Mouse (Mus musculus) adrenal gland, adult 2 months (tissue): Measurements from ENCODE around the gene Spryd4. TPM values are rescaled to one million over a fixed set of nuclear protein-coding genes. Genes with fewer than 3 reads are reported as not detected.
"Not testable (repeated sequence)": the region's sequence is repeated elsewhere in the genome, so short reads cannot be mapped to it uniquely, and the experiment has no call there.

Source experiments
- DNase-seq: peaks from one replicate; pipeline ENCODE4 v3.0.0; 2021
- polyA plus RNA-seq: library from polyadenylated mRNA; depleted of rRNA; stranded (reverse); fragments of >200 nt; gene quantifications from 2 replicates; pipeline ENCODE4 v1.2.3, GENCODE M21; 2012
- total RNA-seq, 2 experiments: library from RNA; stranded (reverse); gene quantifications; 2 replicates each; pipeline ENCODE4 v1.2.3; 2021

The Spryd4 gene
- total and polyA plus RNA-seq, 3 experiments = 7.4 to 17.0 (median 14.3) TPM

DNA sequence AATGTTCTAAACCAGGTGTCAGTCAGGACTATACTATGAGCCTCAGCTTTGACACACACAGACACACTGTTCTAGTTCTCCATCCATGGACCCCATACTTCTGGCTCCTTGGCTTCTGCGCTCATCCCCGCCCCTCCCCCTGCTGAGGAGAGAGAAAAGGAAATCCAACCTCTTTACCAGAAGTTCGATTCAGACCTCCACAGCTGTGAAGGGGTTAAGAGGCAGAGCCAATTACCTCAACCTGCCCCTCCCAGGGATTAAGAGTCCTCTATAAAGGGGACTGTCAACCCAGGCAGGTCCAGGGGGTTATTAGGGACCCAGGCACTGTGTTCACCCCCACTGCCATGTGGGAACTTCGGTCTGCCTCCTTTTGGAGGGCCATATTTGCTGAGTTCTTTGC is 13.9 kb upstream of the Spryd4 start, which contains the start of gene Mip:
TSS of gene Mip (plus strand) at position 301 of the 400 bp plus-strand sequence.
- no peak for DNase-seq

DNA sequence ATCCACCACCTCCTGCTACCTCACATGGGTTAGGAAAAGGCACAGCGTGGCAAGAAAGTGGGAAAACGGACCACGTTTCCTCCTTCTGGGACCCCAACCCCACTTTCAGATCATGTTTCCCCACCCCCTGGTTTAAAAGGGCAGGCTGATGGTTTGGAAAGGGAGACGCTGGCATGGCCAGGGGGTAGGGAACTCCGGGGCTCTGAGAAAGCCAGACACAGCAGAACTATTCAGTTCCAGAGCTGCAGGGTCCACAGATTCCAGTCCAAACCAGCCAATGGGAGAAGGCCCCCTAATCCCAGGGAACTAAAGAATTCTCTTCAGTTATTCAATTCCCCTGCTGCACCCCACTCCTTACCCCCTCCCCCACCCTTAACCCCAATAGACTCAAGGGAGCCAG is 13.5 kb upstream of the Spryd4 start:
- DNase-seq = no peak

DNA sequence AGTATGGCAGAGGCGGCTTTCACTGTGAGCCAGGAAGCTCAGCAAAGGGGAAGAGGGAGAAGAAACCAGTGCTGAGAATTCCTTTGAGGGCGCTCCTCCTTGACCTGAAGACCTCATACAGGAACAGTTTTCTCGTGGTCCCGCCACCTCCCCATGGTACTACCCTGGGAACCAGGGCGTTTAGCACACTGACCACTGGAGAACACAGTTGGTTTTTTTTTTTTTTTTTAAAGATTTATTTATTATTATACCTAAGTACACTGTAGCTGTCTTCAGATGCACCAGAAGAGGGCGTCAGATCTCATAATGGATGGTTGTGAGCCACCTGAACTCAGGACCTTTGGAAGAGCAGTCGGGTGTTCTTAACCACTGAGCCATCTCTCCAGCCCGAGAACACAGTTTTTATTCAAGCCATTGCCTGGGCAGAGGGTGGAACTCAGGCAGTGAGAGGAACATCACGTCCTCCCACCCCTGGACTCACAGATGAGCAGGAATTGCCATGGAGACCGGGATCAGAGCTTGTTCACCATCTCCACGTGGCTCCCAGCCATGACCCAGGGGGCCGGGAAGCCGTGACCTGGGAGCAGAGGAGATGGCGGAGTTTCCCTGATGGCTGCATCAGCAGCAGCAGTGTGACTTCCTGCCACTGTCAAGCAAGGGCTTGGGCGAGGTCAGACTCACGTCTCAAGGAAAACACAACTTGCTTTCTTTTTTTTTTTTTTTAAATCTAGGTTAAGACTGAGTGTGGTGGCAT is 10.1 kb upstream of the Spryd4 start:
- DNase-seq = peak; percentile 14

DNA sequence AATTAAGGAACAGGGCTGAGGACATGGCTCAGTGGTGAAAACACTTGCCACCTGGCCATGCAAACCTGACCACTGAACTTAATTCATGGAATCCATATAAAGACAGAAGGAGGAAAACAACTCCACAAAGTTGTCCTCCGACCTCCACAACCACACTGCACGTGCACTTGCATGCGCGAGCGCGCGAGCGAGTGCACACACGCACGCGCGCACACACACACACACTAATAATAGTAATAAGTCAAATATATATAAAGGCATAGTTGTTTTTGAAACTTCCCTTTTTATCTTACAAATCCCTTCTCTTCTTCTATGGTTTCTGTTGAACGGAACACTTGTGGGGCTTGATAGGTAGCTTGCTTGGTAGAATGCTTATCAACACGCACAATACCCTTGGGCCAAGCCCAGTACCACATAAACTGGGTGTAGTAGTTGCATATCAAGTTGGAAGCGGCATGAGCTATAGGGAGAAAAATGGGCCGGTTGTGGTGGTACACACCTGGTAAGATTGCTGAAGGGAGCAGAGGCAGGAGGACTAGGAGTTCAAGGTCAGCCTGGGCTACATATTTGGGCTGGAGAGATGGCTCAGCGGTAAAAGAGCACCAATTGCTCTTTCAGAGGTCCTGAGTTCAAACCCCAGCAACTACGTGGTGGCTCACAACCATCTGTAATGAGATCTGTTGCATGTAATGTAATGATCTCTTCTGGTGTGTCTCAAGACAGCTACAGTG is 6.9 kb upstream of the Spryd4 start:
- DNase-seq = no peak

DNA sequence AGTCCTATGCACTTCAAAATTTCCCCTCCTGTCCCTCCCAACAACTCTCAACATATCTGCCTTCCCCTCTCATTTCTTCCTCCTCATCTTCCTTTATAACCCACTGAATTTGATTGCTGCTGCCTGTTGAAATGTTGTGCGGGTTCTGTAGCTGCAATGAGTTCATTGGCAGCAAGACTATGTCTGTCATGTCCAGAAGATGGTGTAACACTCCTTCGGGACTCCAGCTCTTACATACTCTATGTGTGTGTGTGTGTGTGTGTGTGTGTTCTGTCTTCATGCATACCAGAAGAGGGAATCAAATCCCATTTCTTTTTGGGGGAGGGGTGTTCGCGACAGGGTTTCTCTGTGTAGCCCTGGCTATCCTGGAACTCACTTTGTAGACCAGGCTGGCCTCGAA is 3.4 kb upstream of the Spryd4 start:
- DNase-seq = no peak

DNA sequence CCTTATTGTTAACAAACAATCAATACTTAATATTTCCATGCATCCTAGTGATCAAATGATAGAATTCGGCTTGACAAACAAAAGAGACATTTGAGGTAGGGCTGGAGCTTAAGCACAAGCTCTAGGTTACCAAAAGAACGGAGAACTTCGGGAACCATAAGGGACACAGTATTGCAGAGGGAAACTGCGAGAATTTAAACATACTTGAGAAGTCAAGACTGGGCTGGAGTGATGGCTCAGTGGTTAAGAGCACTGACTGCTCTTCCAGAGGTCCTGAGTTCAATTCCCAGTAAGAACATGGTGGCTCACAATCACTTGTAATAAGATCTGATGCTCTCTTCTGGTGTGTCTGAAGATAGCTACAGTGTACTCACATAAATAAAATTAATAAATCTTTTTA is 2.5 kb upstream of the Spryd4 start:
- DNase-seq = not testable (repeated sequence)

DNA sequence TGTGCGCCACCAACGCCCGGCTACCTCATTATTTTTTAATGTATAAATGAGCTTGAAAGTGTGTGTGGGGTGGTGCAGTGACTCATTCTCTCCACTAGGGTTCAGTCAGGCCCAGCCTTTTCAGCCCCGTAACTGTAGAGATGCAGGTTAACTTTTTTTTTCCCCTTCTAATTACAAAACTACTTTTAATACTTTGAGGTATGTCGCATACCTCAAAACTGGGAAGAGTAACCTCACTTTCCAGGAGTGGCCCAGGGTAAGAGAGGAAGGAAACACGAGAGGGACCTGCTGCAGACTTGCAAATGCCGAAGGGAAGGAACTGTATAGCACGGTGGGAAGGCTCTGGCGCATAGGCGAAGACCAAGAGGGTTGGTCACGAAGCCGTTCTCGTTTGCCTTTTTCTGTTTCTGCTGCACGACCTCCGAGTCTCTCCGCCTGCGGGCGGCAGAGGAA is 1.3 kb upstream of the Spryd4 start:
- DNase-seq = peak; percentile 63

DNA sequence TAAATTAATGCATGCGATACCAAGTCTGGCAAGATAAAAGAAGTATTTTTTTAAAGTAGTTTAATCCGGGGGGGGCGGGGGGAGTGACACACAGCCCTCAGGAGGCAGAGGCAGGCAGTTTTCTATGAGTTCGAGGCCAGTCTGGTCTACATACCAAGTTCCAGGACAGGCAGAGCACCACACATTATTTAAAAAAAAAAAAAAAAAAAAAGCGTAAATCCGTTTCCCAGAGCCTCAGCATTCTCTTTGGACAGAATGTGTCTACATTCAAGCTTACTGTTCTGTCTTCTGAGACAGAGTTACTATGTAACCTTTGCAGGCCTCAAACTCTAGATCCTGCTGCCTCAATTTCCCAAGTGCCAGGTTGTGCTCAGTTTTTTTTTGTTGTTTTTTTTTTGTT is 541 bp upstream of the Spryd4 start:
- DNase-seq = no peak

DNA sequence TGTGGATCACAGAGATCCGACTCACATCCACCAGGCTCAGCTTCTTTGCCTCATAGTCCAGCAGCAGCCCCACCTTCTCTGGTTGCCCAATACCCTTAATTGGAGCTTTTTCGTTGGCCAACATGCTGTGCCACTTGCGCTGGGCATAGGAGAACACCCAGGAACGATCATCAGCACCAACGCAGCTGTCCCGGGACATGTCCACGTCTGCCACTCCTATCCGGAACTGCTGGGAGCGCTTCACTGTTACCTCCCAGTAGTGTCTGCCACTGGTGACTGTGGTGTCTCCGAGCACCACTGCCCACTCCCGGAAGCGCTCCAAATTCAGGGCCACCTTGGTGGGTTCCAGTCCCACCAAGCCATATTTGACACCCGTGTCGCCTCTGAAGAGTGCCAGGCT is 653 bp downstream of the Spryd4 start:
- DNase-seq = peak; percentile 52

DNA sequence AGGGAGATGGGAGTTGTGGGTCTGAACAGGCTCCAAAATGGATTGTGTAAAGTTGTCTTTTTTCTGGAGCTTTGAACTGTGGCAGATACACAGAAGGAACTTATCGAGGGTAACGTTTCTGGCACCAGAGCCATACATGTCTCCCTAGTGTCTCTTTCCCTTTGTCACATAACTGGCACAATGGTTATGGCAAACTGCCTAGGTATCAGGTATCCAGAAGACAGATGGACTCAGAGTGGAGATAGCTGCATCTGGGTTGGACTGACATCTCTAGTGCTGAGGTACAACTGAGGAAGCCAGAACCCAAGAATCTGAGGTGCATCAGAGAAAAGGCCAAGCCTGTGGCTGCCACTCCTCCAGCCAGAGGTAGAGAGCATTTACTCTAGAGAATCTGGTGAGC is 1.5 kb downstream of the Spryd4 start:
- DNase-seq = no peak

DNA sequence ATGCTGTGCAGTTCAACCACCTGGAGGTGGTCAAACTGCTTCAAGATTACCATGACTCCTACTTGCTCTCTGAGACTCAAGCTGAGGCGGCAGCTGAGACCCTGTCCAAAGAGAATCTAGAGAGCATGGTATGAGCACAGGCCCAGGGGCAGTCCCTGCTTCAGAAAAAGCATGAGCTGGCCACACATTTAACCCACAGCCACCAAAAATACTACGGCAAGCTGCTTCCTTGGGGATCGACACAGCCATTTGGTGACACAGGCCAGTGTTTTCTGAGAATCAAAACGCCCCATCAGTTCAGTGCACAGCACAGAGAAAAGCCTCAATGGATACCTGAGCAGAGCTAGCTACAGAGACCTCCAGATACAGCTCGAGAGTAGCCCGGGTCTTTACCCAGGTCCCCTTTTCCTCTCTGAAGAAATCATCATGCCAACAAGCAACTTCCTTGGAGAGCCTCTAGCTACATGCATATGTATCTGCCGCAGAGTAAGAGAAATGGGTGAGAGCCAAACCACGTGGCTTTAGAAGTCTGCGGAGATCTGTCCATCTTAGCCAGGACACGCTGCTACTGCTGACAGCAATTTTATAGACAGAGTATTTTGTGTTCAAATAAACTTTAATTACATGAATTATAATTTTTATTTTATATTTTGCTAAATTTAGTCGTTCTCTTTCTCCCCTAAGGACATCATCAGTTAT is 2.1 kb downstream of the Spryd4 start:
- DNase-seq = no peak

DNA sequence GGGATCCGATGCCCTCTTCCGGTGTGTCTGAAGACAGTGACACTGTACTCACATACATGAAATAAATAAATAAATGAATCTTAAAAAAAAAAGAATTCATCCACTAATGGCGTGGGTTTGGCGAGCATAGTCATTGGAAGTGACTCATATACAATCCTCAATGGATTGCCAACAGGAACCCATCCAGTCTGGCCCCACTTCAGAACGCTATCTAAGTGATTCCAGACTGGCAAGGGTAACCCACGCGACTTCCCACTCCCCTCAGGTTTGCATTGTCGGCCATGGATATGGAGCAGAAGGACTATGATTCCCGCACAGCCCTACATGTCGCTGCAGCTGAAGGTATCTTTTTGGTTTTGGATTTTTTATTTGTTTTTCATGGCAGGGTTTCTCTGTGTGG is 3.3 kb downstream of the Spryd4 start:
- DNase-seq = no peak

DNA sequence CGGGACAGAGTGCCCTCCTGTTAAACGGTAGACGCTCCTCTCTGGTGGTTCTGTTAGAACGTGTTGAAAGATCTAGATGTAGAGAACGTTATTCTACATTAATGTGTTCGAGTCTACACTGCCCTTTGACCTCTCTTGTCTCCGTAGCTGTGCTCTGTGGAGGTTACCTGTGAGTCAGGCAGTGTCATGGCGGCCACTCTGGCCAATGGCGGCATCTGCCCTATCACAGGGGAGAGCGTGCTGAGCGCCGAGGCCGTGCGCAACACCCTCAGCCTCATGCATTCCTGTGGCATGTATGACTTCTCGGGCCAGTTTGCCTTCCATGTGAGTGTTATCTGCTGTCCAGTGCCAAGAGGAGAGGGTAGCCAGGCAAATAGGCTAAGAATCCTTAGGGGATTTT is 6.7 kb downstream of the Spryd4 start:
- no peak for DNase-seq

DNA sequence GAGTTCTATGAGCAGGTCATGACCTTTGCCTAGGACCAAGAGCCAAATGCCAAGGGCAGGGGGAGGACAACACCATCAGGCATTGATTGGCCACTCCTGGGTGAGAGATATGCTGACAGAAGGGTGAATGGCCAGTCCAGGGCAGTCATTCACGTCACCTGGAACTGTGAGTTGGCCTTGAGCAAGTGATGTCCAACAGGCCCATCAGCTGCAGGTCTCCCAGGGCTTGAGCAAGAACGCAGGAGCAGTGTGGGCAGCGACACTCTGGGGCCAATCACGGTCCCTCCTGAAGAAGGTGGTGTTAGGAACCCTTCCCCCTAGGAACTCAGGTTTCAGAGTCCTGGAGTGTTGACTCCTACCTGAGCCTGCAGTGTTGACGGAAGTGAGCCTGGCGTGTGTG is 9.8 kb downstream of the Spryd4 start:
- DNase-seq = no peak

DNA sequence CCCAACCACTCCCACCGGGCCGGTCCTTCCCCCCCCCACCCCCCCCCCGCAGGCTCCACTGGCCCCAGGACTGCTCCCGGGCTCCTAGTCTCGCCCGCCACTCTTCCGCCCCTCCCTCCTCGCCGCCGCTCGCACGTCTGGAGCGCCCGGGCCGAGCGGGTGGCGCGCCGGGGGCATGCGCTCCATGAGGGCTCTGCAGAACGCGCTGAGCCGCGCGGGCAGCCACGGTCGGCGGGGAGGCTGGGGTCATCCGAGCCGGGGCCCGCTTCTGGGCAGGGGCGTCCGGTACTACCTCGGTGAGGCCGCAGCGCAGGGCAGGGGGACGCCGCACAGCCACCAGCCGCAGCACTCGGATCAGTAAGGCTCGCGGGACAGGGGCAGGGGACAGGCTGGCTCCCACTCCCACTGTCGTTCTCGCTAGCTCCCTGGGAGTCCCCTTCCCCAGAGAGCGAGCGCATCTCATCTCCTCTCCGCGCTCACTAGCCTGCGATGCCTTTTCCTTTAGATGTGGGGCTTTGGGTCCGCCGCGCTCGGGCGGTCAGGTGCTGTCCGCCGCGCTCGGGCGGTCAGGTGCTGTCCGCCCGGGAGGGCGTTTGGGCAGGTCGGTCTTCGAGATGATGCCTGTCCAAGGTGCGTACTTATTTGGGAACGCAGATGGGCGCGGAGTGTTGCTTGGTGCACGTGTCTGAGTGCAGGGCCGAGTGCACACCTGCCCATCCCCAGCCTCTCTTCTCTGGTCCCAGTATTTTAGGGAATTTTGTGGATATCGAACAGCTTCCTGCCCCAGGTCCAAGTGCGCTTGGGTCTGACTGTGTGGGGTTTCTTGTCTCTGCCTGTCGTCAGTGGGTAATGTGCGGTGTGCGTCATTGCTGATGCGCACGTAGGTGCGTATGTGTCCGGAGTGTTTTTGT is 16.8 kb downstream of the Spryd4 start:
- DNase-seq = no peak

DNA sequence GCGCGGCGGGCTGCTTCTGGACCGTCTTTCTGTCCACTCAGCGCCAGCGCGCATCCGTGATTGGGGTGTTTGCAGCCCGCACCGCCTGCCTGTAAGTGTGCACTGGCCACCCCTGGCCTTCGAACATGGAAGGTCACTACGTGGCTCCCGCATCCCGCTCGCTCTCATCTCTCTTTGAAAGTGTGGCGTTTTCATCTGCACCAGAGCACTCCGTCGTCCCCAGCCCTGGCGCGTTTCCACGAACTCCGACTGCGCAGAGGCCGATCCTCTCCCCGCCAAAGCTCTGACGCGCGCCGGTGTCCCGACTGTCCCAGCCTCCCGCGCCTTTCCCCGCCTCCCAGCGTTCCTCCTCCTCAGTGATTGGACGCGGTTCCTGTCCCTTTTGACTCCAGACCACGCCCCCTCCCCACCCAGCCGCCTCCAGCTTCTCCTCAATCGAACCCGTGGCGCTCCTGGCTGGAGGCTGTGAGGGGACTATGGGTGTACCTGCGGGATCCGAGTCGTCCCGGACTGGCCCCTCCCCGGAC is 17.5 kb downstream of the Spryd4 start, which contains the start of gene Gls2:
TSS of gene Gls2 (plus strand) at position 434 of the 527 bp plus-strand sequence.
- peak; percentile 99 for DNase-seq

DNA sequence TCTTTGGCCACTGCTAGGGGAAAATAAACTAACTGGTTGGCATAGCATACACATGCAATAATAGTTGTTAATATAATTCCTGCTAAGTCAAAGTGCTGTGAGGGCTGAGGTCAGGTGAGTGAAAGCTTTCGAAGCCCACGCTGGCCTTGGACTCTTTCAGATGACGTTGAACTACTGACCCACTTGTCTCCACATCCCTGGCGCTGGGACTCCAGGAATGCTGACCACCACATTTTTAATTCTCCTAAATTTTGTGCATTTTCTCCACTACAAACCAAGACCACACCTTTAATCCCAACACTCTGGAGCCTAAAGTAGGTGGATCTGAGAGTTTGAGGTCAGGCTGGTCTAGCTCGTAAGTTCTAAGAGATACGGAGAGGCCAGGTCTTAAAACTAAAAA is 18.5 kb downstream of the Spryd4 start:
- no peak for DNase-seq

DNA sequence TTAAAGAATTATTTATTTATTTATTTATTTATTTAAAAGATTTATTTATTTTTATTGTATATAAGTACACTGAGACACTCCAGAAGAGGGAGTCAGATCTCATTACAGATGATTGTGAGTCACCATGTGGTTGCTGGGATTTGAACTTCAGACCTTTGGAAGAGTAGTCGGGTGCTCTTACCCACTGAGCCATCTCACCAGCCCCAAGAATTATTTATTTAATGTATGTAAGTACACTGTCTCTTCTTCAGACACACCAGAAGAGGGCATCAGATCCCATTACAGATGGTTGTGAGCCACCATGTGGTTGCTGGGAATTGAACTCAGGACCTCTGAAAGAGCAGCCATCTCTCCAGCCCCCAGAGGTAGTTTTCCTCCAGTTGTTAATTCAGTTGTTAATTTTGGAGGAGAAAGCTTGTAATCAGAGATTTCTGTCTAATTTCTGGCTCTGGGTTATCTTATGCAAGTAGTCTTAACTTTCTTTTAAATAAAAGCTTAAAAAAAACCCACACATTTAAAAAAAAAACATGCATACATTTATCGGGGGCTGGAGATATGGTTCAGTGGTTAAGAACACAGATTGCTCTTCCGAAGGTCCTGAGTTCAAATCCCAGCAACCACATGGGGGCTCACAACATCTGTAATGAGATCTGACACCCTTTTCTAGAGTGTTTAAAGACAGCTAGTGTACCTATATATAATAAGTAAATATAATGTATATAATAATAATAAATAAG is 19.4 kb downstream of the Spryd4 start:
- DNase-seq = not testable (repeated sequence)

DNA sequence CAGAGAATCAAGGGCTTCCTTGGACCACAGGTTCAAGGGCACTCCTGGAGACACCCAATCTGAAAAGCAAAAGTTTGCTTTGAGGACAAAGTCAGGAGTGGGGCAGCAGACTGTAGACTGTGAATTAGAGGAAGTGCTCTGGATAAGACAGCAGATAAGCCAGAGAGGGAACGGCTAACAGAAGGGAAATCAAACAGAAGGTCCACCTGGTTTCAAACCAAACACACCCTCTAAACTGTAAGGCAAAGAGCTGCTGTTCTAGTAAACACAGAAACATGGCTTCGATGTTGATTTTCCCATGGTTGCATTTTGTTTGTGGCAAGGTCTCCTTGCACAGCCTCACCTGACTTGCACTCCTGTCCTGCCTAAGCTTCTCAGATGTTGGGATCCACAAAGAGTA is 20.1 kb downstream of the Spryd4 start:
- no peak for DNase-seq

DNA sequence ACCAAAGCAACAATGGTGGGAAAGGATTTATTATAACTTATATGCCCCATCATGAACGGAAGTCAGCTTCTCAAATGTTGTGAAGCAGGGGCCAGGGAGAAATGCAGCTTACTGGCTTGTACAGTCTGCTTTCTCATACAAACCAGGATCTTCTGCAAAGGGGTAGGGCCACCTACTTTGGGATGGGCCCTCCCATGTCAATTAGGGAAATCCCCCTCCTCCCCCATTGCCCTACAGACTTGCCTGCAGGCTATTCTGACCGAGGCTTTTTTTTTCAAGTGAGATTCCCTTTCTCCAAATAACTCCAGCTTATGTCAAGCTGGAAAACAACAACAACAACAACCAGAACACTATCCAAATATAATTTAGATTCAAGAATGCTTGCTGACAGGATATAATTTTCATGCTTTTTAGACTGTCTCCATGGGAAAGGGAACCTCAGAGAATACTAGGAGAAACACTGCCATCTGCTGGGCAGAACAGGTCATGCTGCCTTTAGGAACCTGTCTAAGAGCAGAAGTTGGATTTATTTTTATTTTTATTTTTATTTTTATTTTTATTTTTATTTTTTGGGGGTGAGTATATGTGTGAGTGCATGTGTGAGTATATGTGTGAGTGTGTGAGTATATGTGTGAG is 23.2 kb downstream of the Spryd4 start:
- peak; percentile 61 for DNase-seq
